Mouse (Mus musculus) adrenal gland, postnatal 14 days (tissue): ENCODE data around the gene Trhr2. TPM values are rescaled to one million over a fixed set of nuclear protein-coding genes. Genes with fewer than 3 reads are reported as not detected.

Experiments used
- DNase-seq: peaks from one replicate; pipeline ENCODE4 v3.0.0; 2021; ENCODE audit warnings: mixed read lengths
- total RNA-seq: library from RNA; stranded (reverse); gene quantifications from 2 replicates; pipeline ENCODE4 v1.2.3, GENCODE M21; 2021

Trhr2 gene
- total RNA-seq, 1 experiment from 2014 or later: not detected

- no peak for DNase-seq
Observed at GRCm38 (mm10) chr8:122355642-122356606, 4.6 kb downstream of the Trhr2 start.

GRCm38 (mm10) chr8:122354157-122354556 is 6.4 kb downstream of the Trhr2 start:
- DNase-seq: no peak

DNA sequence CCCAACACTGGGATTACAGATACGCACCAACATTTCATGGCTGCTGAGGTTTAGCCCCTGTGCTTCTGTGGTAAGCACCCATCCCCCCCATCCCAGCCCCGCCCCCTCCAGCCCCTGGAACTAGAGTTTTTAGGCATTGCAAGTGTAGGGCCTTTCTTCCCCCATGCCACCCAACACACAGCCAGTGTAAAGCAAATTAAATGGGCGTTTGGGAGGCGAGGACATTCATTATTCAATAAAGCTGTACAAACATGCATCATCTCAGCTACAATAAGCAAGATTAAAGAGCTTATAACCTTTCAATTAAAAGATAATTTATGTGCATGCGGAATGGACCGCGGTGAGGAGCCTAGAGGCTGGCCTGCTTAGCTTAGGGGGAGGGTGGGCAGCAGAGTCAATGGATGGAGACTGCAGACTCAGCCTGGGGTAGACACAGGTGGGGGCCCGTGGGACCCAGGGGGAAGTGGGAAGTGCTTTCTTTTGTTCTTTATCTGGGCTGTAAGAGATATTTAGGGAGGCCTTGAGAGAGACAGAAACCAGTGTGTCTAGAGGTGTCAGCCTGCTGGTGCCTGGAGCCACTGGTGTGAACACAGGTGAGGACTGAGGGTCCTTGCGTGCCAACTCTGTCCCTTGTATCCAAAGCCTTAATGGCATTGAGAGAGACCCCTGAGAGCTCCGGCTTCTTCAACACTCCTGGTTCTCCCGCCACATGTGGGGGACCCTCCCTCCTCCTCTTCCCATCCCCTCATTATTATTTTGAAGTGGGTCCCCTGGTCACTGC is 10.0 kb downstream of the Trhr2 start:
- no peak for DNase-seq

GRCm38 (mm10) chr8:122349357-122350297 is 10.9 kb downstream of the Trhr2 start:
- DNase-seq: peak; percentile 17

DNA sequence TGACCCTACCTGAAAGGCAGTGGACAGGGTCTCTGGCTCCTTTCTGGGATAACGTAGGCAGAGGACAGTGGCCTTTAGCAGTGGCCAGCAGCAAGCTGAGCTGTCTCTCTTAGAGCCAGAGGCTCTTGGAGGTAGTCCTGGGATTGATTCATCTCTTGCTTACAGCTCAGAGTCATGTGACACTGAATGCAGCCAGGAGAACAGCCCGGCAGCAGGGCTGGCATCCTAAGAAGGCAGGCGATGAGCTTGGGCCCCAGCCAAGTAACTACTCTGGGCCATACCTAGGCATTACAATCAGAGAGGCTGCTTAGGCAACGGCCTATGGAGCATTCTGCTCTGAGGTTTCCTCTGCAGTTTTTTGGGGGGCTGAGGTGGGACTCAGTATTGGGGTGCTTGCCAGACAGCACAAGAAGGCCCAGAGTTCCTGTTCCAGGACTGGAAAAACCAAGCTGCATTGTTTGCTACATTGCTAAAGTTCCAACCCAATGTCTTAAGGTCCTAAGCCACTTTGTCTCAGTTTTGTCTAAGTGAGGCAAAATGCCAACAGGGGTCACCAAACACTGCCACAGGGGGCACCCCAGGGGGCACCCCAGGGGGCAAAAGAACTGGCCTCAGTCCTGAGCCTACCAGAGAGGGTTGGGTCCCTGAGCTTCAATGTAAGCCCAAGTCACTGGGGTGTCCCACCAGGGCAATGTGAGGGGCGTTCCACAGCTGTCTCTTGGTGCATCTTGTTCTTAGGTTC is 12.6 kb downstream of the Trhr2 start:
- DNase-seq: peak; percentile 54

DNA sequence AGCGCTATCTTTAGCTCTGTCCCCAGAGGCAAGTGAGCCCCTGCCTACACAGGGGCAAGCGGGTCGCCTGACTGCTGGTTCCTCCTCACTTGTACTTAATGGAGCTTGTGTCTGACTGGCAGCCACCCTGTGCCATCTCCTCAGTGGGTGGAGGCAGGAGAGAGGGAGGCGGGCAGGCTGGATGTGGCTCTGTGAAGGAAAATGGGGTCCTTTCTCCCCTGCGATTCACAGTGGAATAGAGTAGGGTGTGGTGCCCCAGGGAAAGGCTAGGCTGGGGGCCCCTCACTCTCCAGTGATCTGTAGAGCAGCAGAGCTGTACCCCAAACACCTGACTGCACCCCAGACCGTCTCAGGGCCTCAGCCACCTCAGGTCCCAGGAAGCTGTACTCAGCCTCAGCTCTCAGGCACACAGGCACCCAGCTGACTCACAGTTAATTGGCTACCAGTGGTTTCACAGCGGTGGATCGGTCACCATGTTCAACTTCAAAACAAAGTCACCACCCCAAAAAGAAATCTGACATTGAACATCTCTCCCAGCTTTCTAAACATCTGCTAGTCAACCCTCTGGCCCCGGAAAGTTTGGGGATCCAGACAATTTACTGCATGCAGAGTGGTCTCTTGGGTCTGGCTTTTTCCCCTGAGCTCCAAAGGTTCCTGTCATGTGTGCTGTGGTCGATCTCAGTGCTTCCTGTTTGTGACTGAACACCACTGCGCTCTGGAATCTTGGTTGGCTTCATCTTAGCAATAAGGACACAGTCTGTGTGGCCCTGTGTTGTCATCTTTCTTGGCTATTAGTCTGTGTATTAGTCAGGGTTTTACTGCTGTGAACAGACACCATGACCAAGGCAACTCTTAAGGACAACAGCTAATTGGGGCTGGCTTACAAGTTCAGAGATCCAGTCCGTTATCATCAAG is 15.1 kb downstream of the Trhr2 start:
- no peak for DNase-seq

GRCm38 (mm10) chr8:122344219-122344618 is 16.3 kb downstream of the Trhr2 start:
- no peak for DNase-seq

GRCm38 (mm10) chr8:122343758-122344157 is 16.8 kb downstream of the Trhr2 start:
- DNase-seq: peak; percentile 45

DNA sequence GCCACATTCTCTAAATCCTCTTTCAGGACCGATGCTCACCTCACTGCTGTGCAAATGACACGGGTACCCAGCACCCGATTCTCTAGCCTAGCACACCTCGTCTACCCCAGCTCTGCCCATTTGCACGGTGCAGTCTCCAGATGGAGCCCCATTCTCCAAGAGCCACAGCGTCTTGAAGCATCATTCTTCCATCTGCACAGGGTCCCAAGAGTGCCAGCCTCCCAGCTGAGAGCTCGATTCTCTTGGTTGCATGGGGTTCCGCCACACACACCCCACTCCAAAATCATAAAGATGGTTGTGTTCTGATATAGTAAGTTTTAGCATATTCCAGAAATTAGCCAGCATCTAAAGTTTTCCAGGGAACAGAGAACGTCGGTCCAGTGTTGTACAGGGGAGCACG is 17.2 kb downstream of the Trhr2 start:
- DNase-seq: no peak

DNA sequence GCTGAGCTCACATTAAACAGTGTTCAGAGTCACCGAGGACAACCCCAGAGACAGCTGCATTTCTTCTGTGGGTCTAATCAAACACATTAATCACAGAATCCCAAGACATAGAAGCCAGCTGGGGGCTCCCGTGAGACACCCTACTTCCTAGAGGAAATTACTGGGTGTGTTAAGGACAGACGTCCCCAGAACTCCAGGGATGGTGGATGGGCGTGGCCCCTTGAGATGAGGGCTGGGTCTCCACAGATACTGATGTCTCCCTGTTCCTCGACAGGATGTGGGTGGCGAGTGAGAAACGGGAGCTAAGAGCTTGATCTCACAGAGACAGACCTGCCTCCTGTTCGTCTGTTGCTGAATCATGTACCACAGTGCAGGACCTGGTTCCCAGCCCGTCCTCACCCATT is 17.7 kb downstream of the Trhr2 start:
- peak; percentile 34 for DNase-seq

GRCm38 (mm10) chr8:122342362-122342761 is 18.2 kb downstream of the Trhr2 start:
- no peak for DNase-seq

GRCm38 (mm10) chr8:122341790-122342189 is 18.8 kb downstream of the Trhr2 start:
- DNase-seq: no peak

GRCm38 (mm10) chr8:122340761-122341160 is 19.8 kb downstream of the Trhr2 start:
- DNase-seq: no peak

DNA sequence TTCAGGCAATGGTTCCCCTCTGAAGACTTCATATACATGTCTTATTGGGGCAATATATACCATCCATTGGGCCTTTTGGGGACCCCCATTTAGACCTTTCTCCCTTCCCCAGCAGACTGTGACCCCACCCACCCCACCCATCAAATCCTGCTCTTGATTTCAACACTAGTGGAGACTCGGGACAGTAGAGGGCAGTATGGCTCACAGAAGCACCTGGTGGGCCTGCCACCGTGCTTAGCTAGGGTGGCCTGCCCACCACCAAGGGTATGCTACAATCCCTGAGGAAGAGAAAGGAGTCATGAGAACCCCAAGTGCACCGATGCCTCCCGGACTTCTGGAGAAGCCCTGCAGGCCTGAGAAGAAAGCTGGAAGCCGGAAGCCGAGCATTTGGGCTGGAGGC is 21.7 kb downstream of the Trhr2 start:
- no peak for DNase-seq

GRCm38 (mm10) chr8:122336251-122336910 is 24.2 kb downstream of the Trhr2 start:
- DNase-seq: peak; percentile 74

DNA sequence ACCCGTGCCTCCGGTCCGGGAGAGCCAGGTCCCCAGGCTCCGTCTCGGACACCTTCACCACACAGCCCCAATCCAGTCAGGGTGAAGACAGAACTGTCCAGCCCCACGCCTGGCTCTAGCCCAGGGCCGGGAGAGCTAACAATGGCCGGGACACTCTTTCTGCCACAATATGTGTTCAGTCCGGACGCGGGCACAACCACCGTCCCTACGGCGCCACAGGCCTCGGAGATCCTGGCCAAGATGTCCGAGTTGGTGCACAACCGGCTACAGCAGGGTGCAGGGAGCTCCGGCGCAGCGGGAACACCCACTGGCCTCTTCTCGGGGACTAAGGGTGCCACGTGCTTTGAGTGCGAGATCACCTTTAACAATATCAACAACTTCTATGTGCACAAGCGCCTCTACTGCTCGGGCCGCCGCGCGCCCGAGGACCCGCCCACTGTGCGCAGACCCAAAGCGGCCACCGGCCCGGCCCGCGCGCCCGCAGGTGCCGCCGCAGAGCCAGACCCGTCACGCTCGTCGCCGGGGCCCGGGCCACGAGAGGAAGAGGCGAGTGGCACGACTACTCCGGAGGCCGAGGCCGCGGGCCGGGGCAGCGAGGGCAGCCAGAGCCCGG is 24.8 kb downstream of the Trhr2 start:
- DNase-seq: peak; percentile 19

GRCm38 (mm10) chr8:122334791-122335490 is 25.6 kb downstream of the Trhr2 start:
- no peak for DNase-seq

DNA sequence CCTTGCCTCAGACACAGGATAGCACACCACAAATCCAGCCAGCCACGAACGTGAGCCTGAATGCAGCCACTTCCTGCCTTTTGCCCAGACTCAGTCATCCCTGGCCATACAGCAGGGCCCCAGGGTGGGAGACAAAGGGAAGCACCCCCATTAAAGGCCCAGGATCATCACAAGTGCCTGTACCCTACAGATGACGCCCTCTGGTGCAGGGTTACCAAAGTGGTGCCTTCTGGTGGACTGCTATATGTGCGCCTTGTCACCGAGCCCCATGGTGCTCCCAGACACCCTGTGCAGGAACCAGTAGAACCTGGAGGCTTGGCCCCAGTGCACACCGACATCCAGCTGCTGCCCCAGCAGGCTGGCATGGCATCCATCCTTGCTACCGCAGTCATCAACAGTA is 27.0 kb downstream of the Trhr2 start:
- DNase-seq: no peak
